Mouse (Mus musculus) ES-E14 (cell line): ENCODE measurements around the gene Sh3bgr. TPM values are rescaled to one million over a fixed set of nuclear protein-coding genes. Genes with fewer than 3 reads are reported as not detected.

Experiments used
- DNase-seq: peaks from one replicate; pipeline ENCODE4 v3.0.0-alpha.2; 2013; ENCODE audit warnings: low read depth, low spot score
- H3K27ac ChIP-seq: 2 replicates; pipeline ENCODE4 v1.5.1; 2012; ENCODE audit warnings: low read depth, mild to moderate bottlenecking, low read length, moderate library complexity, mixed read lengths; ENCODE audit not compliant: poor library complexity, insufficient read depth, severe bottlenecking
- H3K36me3 ChIP-seq: 2 replicates; pipeline ENCODE4 v1.6.1; 2012; ENCODE audit warnings: mild to moderate bottlenecking, low read length, moderate library complexity, mixed read lengths; ENCODE audit not compliant: control insufficient read depth, poor library complexity, insufficient read depth, severe bottlenecking
- H3K4me1 ChIP-seq, 2 experiments: fragments of 150-350 bp in 1 of 2; sonication (generic) in 1 of 2; 2 replicates each; pipeline ENCODE4 v1.6.1; 2012; ENCODE audit warnings: low read length in 2 of 2, mild to moderate bottlenecking in 1 of 2, mixed read lengths in 1 of 2; ENCODE audit not compliant: control insufficient read depth in 2 of 2, insufficient read depth in 2 of 2, poor library complexity in 1 of 2
- H3K4me3 ChIP-seq, 2 experiments: fragments of 150-350 bp in 1 of 2; sonication (generic) in 1 of 2; 2 replicates each; pipeline ENCODE4 v1.5.1; 2012; ENCODE audit warnings: low read length in 2 of 2, low read depth in 1 of 2, mild to moderate bottlenecking in 1 of 2, mixed read lengths in 1 of 2; ENCODE audit not compliant: insufficient read depth in 1 of 2, poor library complexity in 1 of 2, severe bottlenecking in 1 of 2
- H3K9ac ChIP-seq: 2 replicates; pipeline ENCODE4 v1.6.1; 2012; ENCODE audit warnings: low read depth, mild to moderate bottlenecking, low read length, mixed read lengths; ENCODE audit not compliant: poor library complexity, insufficient read depth, severe bottlenecking
- H3K9me3 ChIP-seq: fragments of 150-350 bp; sonication (generic); 2 replicates; pipeline ENCODE4 v1.6.1; 2012; ENCODE audit warnings: low read depth, mild to moderate bottlenecking, low read length; ENCODE audit not compliant: control insufficient read depth, insufficient read depth
- CHD2 ChIP-seq: IDR thresholded peaks from 2 replicates; pipeline ENCODE4 v1.6.1; 2014; ENCODE audit warnings: mild to moderate bottlenecking, low read depth, low read length, inconsistent platforms
- HCFC1 ChIP-seq: IDR thresholded peaks from 2 replicates; pipeline ENCODE4 v1.6.1; 2012; ENCODE audit warnings: low read length, inconsistent platforms, borderline replicate concordance; ENCODE audit not compliant: insufficient read depth
- MAFK ChIP-seq: IDR thresholded peaks from 2 replicates; pipeline ENCODE4 v1.6.1; 2014; ENCODE audit warnings: mild to moderate bottlenecking, low read depth, low read length, inconsistent platforms; ENCODE audit not compliant: insufficient read depth
- ZC3H11A ChIP-seq: IDR thresholded peaks from 2 replicates; pipeline ENCODE4 v1.6.1; 2012; ENCODE audit warnings: low read depth, mild to moderate bottlenecking, inconsistent platforms, low read length, borderline replicate concordance
- ZNF384 ChIP-seq: IDR thresholded peaks from 2 replicates; pipeline ENCODE4 v1.6.1; 2012; ENCODE audit warnings: low read depth, low read length, inconsistent platforms
- in situ Hi-C, 2 experiments: fragments of 600-800 bp; cut with MboI; formaldehyde crosslinking; loops; one replicate each; pipeline ENCODE4 v1.15.1; 2025; ENCODE audit warnings: low sequenced_read_pairs in 2 of 2, inconsistent platforms in 1 of 2; ENCODE audit not compliant: unreplicated experiment in 2 of 2
- total RNA-seq: library from RNA; depleted of rRNA; stranded (reverse); fragments of 300-350 nt; gene quantifications from 2 replicates; pipeline ENCODE4 v1.2.3, GENCODE M21; 2012; rRNA removed

The Sh3bgr gene
- total RNA-seq, 1 experiment = 3.2 TPM

DNA sequence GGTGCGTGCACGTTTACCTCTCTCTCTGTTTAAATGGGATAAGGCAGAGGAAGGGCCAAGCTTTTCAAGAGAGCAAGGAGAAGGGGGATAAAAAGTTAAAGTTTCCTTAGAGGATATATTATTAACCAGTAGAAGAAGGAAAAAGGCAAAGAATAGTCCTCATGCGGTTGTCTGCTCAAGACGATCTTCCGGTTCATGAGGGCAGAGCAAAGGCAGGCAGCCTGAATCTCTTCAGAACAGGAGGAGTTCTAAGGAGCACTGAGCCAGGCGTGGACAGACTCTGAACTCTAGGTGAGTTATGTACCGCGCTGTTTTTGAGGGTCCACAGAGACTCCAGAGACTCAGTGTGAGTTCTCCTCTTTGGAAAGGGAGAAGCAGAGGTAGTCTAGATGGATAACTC lies 58.2 kb downstream of the Sh3bgr start:
- Histone ChIP-seq H3K9me3 (no peaks in the 10 kb centered on the region), H3K4me3 (no peak overlapping the region), H3K9ac (no peak overlapping the region), H3K27ac (no peak overlapping the region), H3K4me1 (no peaks in the 10 kb centered on the region), H3K36me3 (no peaks in the 10 kb centered on the region)
- TF ChIP-seq MAFK = no peak
- TF ChIP-seq CHD2 = no peak
- no peak for TF ChIP-seq ZC3H11A
- no peak for TF ChIP-seq ZNF384
- no peak for TF ChIP-seq HCFC1
- in situ Hi-C loops = no loop called here
- no peak for DNase-seq

GRCm38 (mm10) chr16:96271736-96272135 lies 71.5 kb downstream of the Sh3bgr start:
- H3K36me3 ChIP-seq = no peaks in the 10 kb centered on the region
- TF ChIP-seq ZNF384 = no peak
- no peak for TF ChIP-seq MAFK
- TF ChIP-seq CHD2 = no peak
- no peak for TF ChIP-seq ZC3H11A
- TF ChIP-seq HCFC1 = no peak
- no peak overlapping the region for H3K9ac ChIP-seq
- H3K27ac ChIP-seq = no peak overlapping the region
- no peaks in the 10 kb centered on the region for H3K9me3 ChIP-seq
- no peaks in the 10 kb centered on the region for H3K4me1 ChIP-seq
- H3K4me3 ChIP-seq = no peak overlapping the region
- DNase-seq = no peak
- in situ Hi-C loops = no loop called here

GRCm38 (mm10) chr16:96272929-96273619 lies 72.8 kb downstream of the Sh3bgr start:
- H3K4me3 ChIP-seq = no peak overlapping the region
- H3K27ac ChIP-seq = no peak overlapping the region
- H3K36me3 ChIP-seq = no peaks in the 10 kb centered on the region
- no peak for DNase-seq
- in situ Hi-C loops = no loop called here
- H3K4me1 ChIP-seq = no peaks in the 10 kb centered on the region
- no peak overlapping the region for H3K9ac ChIP-seq
- H3K9me3 ChIP-seq = no peaks in the 10 kb centered on the region
- TF ChIP-seq ZNF384 (no peak), MAFK (no peak), CHD2 (no peak), HCFC1 (no peak), ZC3H11A (no peak)

GRCm38 (mm10) chr16:96276596-96276995 lies 76.3 kb downstream of the Sh3bgr start:
- TF ChIP-seq CHD2 = no peak
- no peak for TF ChIP-seq ZNF384
- TF ChIP-seq HCFC1 = no peak
- no peak for TF ChIP-seq ZC3H11A
- no peak for TF ChIP-seq MAFK
- Histone ChIP-seq H3K9ac (no peak overlapping the region), H3K36me3 (no peaks in the 10 kb centered on the region), H3K4me1 (no peaks in the 10 kb centered on the region), H3K27ac (no peak overlapping the region), H3K9me3 (no peaks in the 10 kb centered on the region), H3K4me3 (no peak overlapping the region)
- DNase-seq = no peak
- in situ Hi-C loops = no loop called here

Other genes with a start within 250 kb of the Sh3bgr start
- gene Psmg1, start 209.5 kb upstream of the Sh3bgr start, total RNA-seq = 82.8 and 92.9 TPM in 2 replicates
- gene Brwd1, start 117.9 kb upstream of the Sh3bgr start, total RNA-seq = 117 and 146 TPM in 2 replicates
- gene Hmgn1, start 72.7 kb upstream of the Sh3bgr start, total RNA-seq = 278 and 403 TPM in 2 replicates
- gene Wrb, start 55.0 kb upstream of the Sh3bgr start, total RNA-seq = 93.7 and 126 TPM in 2 replicates
- gene Lca5l, start 8.2 kb upstream of the Sh3bgr start, total RNA-seq = 0.58 and 0.74 TPM in 2 replicates
- 0.05 TPM in 1 of 2 replicates, not detected in the other for gene B3galt5, start 35.4 kb downstream of the Sh3bgr start, total RNA-seq
- gene Itgb2l, start 243.2 kb downstream of the Sh3bgr start, total RNA-seq = not detected in 2 replicates